Mouse (Mus musculus) liver, embryonic 13.5 days (tissue): Measurements from ENCODE around the gene Syt14. TPM values are rescaled to one million over a fixed set of nuclear protein-coding genes. Genes with fewer than 3 reads are reported as not detected.

Experiments used
- ATAC-seq: fragments of 200-750 bp; cut with Nextera tagmentation; 2 replicates; pipeline ENCODE4 v1.8.0; 2017; ENCODE audit warnings: low read depth, mild to moderate bottlenecking, moderate number of reproducible peaks, moderate library complexity
- DNase-seq: peaks from one replicate; pipeline ENCODE4 v3.0.0; 2022
- H3K27ac ChIP-seq: fragments of 300-500 bp; sonication (generic); 2 replicates; pipeline ENCODE4 v1.5.1; 2015; ENCODE audit warnings: moderate library complexity, mild to moderate bottlenecking, inconsistent platforms
- H3K27me3 ChIP-seq: fragments of 300-500 bp; sonication (generic); 2 replicates; pipeline ENCODE4 v1.6.1; 2015; ENCODE audit warnings: mild to moderate bottlenecking, inconsistent platforms
- H3K36me3 ChIP-seq: fragments of 300-500 bp; sonication (generic); 2 replicates; pipeline ENCODE4 v1.6.1; 2015; ENCODE audit warnings: mild to moderate bottlenecking, inconsistent platforms
- H3K4me1 ChIP-seq: fragments of 300-500 bp; sonication (generic); replicated peaks from 2 replicates; pipeline ENCODE4 v1.6.1; 2015; ENCODE audit warnings: inconsistent platforms
- H3K4me2 ChIP-seq: fragments of 300-500 bp; sonication (generic); 2 replicates; pipeline ENCODE4 v1.6.1; 2015; ENCODE audit warnings: inconsistent platforms, mild to moderate bottlenecking, moderate library complexity
- H3K4me3 ChIP-seq: fragments of 300-500 bp; sonication (generic); replicated peaks from 2 replicates; pipeline ENCODE4 v1.5.1; 2015; ENCODE audit warnings: mild to moderate bottlenecking, inconsistent platforms
- H3K9ac ChIP-seq: fragments of 300-500 bp; sonication (generic); 2 replicates; pipeline ENCODE4 v1.6.1; 2015; ENCODE audit warnings: mild to moderate bottlenecking, inconsistent platforms
- H3K9me3 ChIP-seq: fragments of 300-500 bp; sonication (generic); replicated peaks from 2 replicates; pipeline ENCODE4 v1.6.1; 2016; ENCODE audit warnings: inconsistent platforms
- WGBS: fragments of 180-500 bp; shearing (Covaris S2); methylation state at CpG from one replicate; pipeline ENCODE4 v1.1.7; 2015; ENCODE audit not compliant: insufficient replicate concordance; 5-methylcytosine and 5-hydroxymethylcytosine counted together
- polyA plus RNA-seq: library from polyadenylated mRNA; unstranded; fragments of >200 nt; fragmentation: Nextera tagmentation; extraction: Ambion mirVana; gene quantifications from 2 replicates; pipeline ENCODE4 v1.2.1, GENCODE M21; 2015

Gene Syt14
- polyA plus RNA-seq, 1 experiment from 2014 or later = 5.0 TPM

DNA sequence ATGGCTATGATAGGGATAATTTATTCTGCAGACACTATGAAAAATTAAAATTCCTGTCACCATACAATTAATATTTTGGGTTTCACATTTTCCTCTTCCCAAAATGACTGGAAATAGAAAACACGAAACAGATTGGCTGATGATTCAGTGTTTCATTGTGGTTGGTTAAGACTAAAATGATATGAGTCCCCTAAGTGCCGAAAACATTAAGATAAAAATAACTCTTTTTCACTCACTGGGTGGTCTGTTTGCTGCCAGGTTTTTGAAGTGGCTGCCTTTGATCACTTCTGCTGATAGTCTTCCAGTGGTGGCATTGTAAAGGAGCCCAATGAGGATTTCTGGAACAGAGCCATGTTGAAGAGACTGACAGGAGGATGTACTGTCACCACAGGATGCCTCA is 134.1 kb downstream of the Syt14 start:
- H3K36me3 ChIP-seq = peaks cover 20% of the 10 kb centered on the region
- 66% methylated on average over 2 of the region's 2 CpGs for WGBS
- no peak for ATAC-seq
- no peak for DNase-seq
- no peak overlapping the region for H3K4me2 ChIP-seq
- H3K27me3 ChIP-seq = no peaks in the 10 kb centered on the region
- H3K9ac ChIP-seq = no peak overlapping the region
- 0 out of 2 replicates have a peak, but pooled peaks cover 4% of the 10 kb centered on the region for H3K4me1 ChIP-seq
- no peak overlapping the region for H3K27ac ChIP-seq
- H3K4me3 ChIP-seq = no peak overlapping the region
- no peaks in the 10 kb centered on the region for H3K9me3 ChIP-seq

GRCm38 (mm10) chr1:192900913-192901312 is 134.7 kb downstream of the Syt14 start:
- ATAC-seq = no peak
- no peak for DNase-seq
- H3K9me3 ChIP-seq = no peaks in the 10 kb centered on the region
- H3K36me3 ChIP-seq = peaks cover 23% of the 10 kb centered on the region
- no peaks in the 10 kb centered on the region for H3K27me3 ChIP-seq
- no peak overlapping the region for H3K9ac ChIP-seq
- H3K4me2 ChIP-seq = no peak overlapping the region
- 80% methylated on average over 3 of the region's 3 CpGs for WGBS
- 0 out of 2 replicates have a peak, but pooled peaks cover 4% of the 10 kb centered on the region for H3K4me1 ChIP-seq
- H3K4me3 ChIP-seq = no peak overlapping the region
- no peak overlapping the region for H3K27ac ChIP-seq

GRCm38 (mm10) chr1:192898742-192899141 is 136.8 kb downstream of the Syt14 start:
- H3K9me3 ChIP-seq = no peaks in the 10 kb centered on the region
- WGBS = 67% methylated on average over 2 of the region's 2 CpGs
- no peak for DNase-seq
- H3K27me3 ChIP-seq = no peaks in the 10 kb centered on the region
- H3K36me3 ChIP-seq = peaks cover 23% of the 10 kb centered on the region
- no peak overlapping the region for H3K9ac ChIP-seq
- no peak for ATAC-seq
- no peak overlapping the region for H3K4me2 ChIP-seq
- H3K4me1 ChIP-seq = 0 out of 2 replicates have a peak, but pooled peaks cover 4% of the 10 kb centered on the region
- H3K27ac ChIP-seq = no peak overlapping the region
- no peak overlapping the region for H3K4me3 ChIP-seq

DNA sequence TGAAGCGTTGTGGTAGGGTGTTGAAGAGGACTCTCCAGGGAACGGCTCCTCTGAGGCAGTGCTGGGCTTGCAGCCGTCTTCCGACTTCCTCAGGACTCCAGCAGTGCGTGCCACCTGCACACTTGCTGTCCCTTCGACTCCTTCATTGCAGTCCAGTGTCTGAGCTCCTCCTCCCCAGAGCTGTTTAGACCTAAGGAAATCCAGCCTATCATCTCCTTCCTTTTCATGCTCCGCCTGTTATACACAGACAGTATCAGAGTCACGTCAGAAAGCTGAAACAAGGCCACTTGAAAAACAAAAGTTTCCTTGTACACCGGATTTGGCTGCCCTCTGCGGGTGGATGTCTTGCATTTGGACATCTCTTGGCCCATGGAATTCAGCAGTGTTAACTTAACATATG is 138.4 kb downstream of the Syt14 start:
- Histone ChIP-seq H3K9me3 (no peaks in the 10 kb centered on the region), H3K4me2 (no peak overlapping the region), H3K4me1 (0 out of 2 replicates have a peak, but pooled peaks cover 4% of the 10 kb centered on the region), H3K4me3 (no peak overlapping the region), H3K27ac (no peak overlapping the region), H3K36me3 (peaks cover 23% of the 10 kb centered on the region), H3K9ac (no peak overlapping the region), H3K27me3 (no peaks in the 10 kb centered on the region)
- DNase-seq = no peak
- no peak for ATAC-seq
- 77% methylated on average over 10 of the region's 10 CpGs for WGBS

- H3K9ac ChIP-seq = no peak overlapping the region
- WGBS = 82% methylated on average over 3 of the region's 3 CpGs
- H3K27me3 ChIP-seq = no peaks in the 10 kb centered on the region
- no peak overlapping the region for H3K27ac ChIP-seq
- no peaks in the 10 kb centered on the region for H3K4me1 ChIP-seq
- DNase-seq (no peak), ATAC-seq (0 out of 2 replicates have a peak, but pooled peaks have one; percentile 23)
- H3K36me3 ChIP-seq = peaks cover 18% of the 10 kb centered on the region
- no peaks in the 10 kb centered on the region for H3K9me3 ChIP-seq
- H3K4me2 ChIP-seq = no peak overlapping the region
- H3K4me3 ChIP-seq = no peak overlapping the region
Measured at GRCm38 (mm10) chr1:192896076-192896475, 139.5 kb downstream of the Syt14 start.

- H3K4me1 ChIP-seq = no peaks in the 10 kb centered on the region
- no peaks in the 10 kb centered on the region for H3K36me3 ChIP-seq
- H3K27me3 ChIP-seq = no peaks in the 10 kb centered on the region
- H3K4me3 ChIP-seq = no peak overlapping the region
- H3K27ac ChIP-seq = no peak overlapping the region
- H3K9ac ChIP-seq = no peak overlapping the region
- no peaks in the 10 kb centered on the region for H3K9me3 ChIP-seq
- H3K4me2 ChIP-seq = no peak overlapping the region
- ATAC-seq (no peak), DNase-seq (no peak)
- WGBS = 67% methylated on average over 3 of the region's 3 CpGs
Measured at GRCm38 (mm10) chr1:192890716-192891115, 144.9 kb downstream of the Syt14 start.

- Histone ChIP-seq H3K9ac (no peak overlapping the region), H3K4me2 (no peak overlapping the region), H3K36me3 (no peaks in the 10 kb centered on the region), H3K27me3 (no peaks in the 10 kb centered on the region), H3K9me3 (no peaks in the 10 kb centered on the region), H3K4me1 (no peaks in the 10 kb centered on the region), H3K4me3 (no peak overlapping the region), H3K27ac (no peak overlapping the region)
- DNase-seq (no peak), ATAC-seq (no peak)
- 66% methylated on average over 2 of the region's 2 CpGs for WGBS
Measured at GRCm38 (mm10) chr1:192882617-192883295, 152.8 kb downstream of the Syt14 start.

GRCm38 (mm10) chr1:192880130-192880529 is 155.4 kb downstream of the Syt14 start:
- Histone ChIP-seq H3K27ac (no peak overlapping the region), H3K4me3 (no peak overlapping the region), H3K27me3 (no peaks in the 10 kb centered on the region), H3K4me2 (no peak overlapping the region), H3K9me3 (no peaks in the 10 kb centered on the region), H3K4me1 (no peaks in the 10 kb centered on the region), H3K9ac (no peak overlapping the region), H3K36me3 (no peaks in the 10 kb centered on the region)
- no peak for DNase-seq
- no peak for ATAC-seq
- 66% methylated on average over 4 of the region's 4 CpGs for WGBS

DNA sequence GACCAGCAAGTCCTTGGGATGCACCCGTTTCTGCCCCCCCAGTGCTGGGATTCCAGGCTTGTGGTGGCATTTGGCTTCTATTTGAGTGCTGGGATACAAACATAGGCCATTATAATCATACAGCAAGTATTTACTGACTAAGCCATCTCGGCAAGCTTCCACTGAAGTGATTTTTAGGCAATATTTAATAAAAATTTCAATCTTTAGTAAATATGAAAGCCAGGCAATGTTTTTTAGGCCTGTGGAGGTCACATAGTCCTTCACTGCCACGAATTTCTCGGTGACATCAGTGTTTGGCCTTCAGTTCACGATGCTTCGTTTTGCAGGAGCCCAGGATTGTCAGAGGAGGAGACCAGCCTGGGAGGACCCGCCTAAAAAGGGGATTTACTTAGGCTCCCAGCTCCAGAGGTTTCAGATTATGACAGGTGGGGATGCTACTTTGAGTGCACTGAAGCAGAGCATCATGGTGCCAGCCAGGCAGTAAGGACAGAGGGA is 156.4 kb downstream of the Syt14 start:
- Histone ChIP-seq H3K27ac (no peak overlapping the region), H3K36me3 (no peaks in the 10 kb centered on the region), H3K27me3 (no peaks in the 10 kb centered on the region), H3K4me2 (no peak overlapping the region), H3K4me1 (no peaks in the 10 kb centered on the region), H3K4me3 (no peak overlapping the region), H3K9ac (no peak overlapping the region), H3K9me3 (no peaks in the 10 kb centered on the region)
- DNase-seq = no peak
- WGBS = 71% methylated on average over 7 of the region's 7 CpGs
- no peak for ATAC-seq

DNA sequence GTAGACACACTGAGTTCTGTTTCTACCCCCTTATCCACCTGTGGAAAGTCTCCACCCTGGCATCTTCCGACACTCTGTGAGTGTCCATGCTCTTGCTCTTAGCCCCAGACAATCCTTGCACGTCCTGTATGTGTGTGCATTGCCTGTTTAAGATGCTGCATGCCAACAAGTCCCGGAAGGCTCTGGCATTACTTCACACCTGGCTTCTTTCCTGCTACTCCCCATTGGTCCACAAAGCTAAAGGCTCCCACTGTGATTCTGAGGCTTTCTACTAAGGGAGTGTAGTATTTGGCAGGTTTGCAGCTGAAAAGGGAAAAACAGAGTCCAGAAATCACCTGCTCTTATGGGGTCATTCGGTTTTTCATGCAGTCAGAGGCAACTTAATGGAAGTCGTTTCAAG is 162.7 kb downstream of the Syt14 start:
- H3K9ac ChIP-seq = no peak overlapping the region
- H3K4me1 ChIP-seq = no peaks in the 10 kb centered on the region
- no peak overlapping the region for H3K4me3 ChIP-seq
- H3K36me3 ChIP-seq = no peaks in the 10 kb centered on the region
- H3K27ac ChIP-seq = no peak overlapping the region
- H3K27me3 ChIP-seq = no peaks in the 10 kb centered on the region; the same call in 1 of the 2 replicates
- H3K4me2 ChIP-seq = no peak overlapping the region
- 58% methylated on average over 5 of the region's 5 CpGs for WGBS
- H3K9me3 ChIP-seq = no peaks in the 10 kb centered on the region
- ATAC-seq (no peak), DNase-seq (no peak)

DNA sequence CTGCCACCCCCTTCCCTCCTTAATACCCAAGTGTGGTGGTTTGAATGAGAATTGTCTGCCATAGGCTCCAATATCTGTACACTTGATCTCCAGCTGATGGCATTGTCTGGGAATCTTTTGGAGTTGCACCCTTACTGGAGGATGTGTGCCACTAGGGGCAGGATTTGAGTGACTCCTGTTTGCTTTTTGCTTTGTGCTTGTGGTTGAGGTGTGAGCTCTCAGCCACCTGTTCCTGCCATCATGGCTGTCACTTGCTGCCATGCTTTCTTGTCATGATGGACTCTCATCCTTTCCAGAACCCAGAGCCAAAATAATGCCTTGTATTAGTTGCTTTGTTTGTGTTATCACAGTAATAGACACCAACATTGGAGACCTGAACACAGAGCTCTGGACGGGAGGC is 165.8 kb downstream of the Syt14 start:
- no peak for ATAC-seq
- 60% methylated on average over 1 of the region's 1 CpGs for WGBS

DNA sequence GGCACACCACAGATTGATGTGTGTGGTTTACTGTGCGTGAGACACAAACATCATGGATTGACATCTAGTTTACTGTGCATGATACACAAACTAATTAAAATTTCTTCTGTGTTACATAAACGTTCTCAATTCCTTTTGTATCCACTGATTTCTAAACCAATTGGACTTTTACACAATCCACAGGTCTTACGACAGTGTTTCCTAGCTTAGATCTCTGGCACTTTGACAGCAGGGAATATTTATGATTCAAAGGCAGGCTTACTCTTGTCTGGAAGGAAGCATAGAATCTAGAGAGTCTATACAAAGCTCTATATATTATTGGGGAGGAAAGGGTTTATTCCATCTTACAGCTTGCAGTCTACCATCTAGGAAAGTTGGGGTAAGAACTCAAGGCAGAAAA is 171.1 kb downstream of the Syt14 start:
- Histone ChIP-seq H3K9ac (no peak overlapping the region), H3K4me3 (no peak overlapping the region), H3K27ac (no peak overlapping the region), H3K4me2 (no peak overlapping the region), H3K4me1 (no peaks in the 10 kb centered on the region), H3K27me3 (peaks cover 16% of the 10 kb centered on the region; the same call in 1 of the 2 replicates), H3K9me3 (no peaks in the 10 kb centered on the region), H3K36me3 (no peaks in the 10 kb centered on the region)
- WGBS = 56% methylated on average over 3 of the region's 3 CpGs
- ATAC-seq (no peak), DNase-seq (no peak)

More for the DNA sequence above, 165.8 kb downstream of the Syt14 start:
- Histone ChIP-seq H3K9ac (no peak overlapping the region), H3K27me3 (no peaks in the 10 kb centered on the region; the same call in 1 of the 2 replicates), H3K4me1 (no peaks in the 10 kb centered on the region), H3K9me3 (no peaks in the 10 kb centered on the region), H3K4me3 (no peak overlapping the region), H3K27ac (no peak overlapping the region), H3K4me2 (no peak overlapping the region), H3K36me3 (no peaks in the 10 kb centered on the region)
- DNase-seq = no peak
